Mouse (Mus musculus) ES-E14 (cell line): ENCODE data around the gene Socs2.

Experiments
- HCFC1 ChIP-seq: IDR thresholded peaks from 2 replicates; pipeline ENCODE4 v1.6.1; 2012; ENCODE audit warnings: low read length, inconsistent platforms, borderline replicate concordance; ENCODE audit not compliant: insufficient read depth
- MAFK ChIP-seq: IDR thresholded peaks from 2 replicates; pipeline ENCODE4 v1.6.1; 2014; ENCODE audit warnings: mild to moderate bottlenecking, low read depth, low read length, inconsistent platforms; ENCODE audit not compliant: insufficient read depth
- ZNF384 ChIP-seq: IDR thresholded peaks from 2 replicates; pipeline ENCODE4 v1.6.1; 2012; ENCODE audit warnings: low read depth, low read length, inconsistent platforms

DNA sequence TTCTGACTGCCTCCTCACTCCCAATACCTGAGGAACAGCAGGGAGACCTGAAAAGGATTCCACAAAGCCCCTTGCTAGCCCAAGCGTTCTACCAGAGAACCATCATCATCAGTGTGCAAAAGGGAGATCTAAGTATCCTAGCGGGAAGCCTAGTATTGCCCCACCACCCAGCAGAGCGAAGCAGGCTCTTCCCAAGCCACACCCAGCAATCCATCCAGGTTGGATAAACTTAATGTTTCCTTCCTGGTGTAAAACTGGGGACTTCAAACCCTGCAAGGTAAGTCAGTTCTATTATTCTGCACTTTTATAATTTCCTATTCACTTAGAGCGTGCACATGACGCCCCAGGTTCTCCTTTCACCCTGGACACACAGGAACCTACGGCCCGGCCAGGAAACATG is 6.3 kb downstream of the Socs2 start:
- TF ChIP-seq HCFC1 (no peak), MAFK (no peak), ZNF384 (no peak)
